Mouse (Mus musculus): ENCODE data around the gene Gm20388.

DNA sequence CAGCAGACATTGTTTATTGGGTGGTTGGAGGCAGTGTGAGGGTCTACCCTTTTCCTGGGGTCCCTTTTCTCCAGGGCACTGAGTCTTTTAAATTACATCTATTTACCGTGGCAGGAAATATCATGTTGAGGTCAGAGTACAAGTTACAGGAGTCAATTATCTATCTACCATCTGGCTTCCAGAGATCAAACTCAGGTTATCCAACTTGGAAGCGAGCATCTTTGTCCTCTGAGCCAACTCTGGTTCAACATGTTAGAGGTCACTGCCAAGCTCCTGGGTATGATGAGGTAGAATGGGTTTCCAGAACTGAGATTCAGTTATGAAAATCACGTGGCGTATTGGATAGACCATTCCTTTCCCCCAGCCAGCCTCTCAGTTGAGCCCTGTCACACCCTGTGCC lies 2944.5 kb downstream of the Gm20388 start:
- TF ChIP-seq MAFK (IDR thresholded peaks at IDR 0.05; ENCODE audit: insufficient read depth, low read depth, low read length) = no peak
- no peak for TF ChIP-seq ZC3H11A (IDR thresholded peaks at IDR 0.05; ENCODE audit: borderline replicate concordance, low read depth, low read length)
- no peak for TF ChIP-seq HCFC1 (IDR thresholded peaks at IDR 0.05; ENCODE audit: borderline replicate concordance, insufficient read depth, low read length)
- TF ChIP-seq ZNF384 (IDR thresholded peaks at IDR 0.05; ENCODE audit: low read depth, low read length) = no peak
